Mouse (Mus musculus): ENCODE data around the gene Samd7.
"Not testable (repeated sequence)": the region's sequence is repeated elsewhere in the genome, so short reads cannot be mapped to it uniquely, and the experiment has no call there.

Samd7 gene

GRCm38 (mm10) chr3:30746006-30746405 lies at the start of gene Samd7:
TSS of gene Samd7 (plus strand) at chr3:30746293.
- DNase-seq (ENCODE audit: low spot score in 2 of 2) = no peak

GRCm38 (mm10) chr3:30696346-30696745 lies 49.7 kb upstream of the Samd7 start:
- peak; percentile 31 to 67 for DNase-seq (ENCODE audit: low spot score in 2 of 2)

GRCm38 (mm10) chr3:30697891-30698290 lies 48.2 kb upstream of the Samd7 start:
- DNase-seq (ENCODE audit: low spot score in 2 of 2) = no peak

- not testable (repeated sequence) for DNase-seq (ENCODE audit: low spot score in 2 of 2)
Observed at GRCm38 (mm10) chr3:30699711-30700505, 46.2 kb upstream of the Samd7 start, which contains the start of gene Lrrc31. TSS of gene Lrrc31 (minus strand) at chr3:30699843.

- DNase-seq (ENCODE audit: low spot score in 2 of 2) = no peak
Observed at GRCm38 (mm10) chr3:30705977-30706376, 40.1 kb upstream of the Samd7 start.

GRCm38 (mm10) chr3:30706614-30707276 lies 39.3 kb upstream of the Samd7 start:
- no peak for DNase-seq (ENCODE audit: low spot score in 2 of 2)

- DNase-seq (ENCODE audit: low spot score in 2 of 2) = no peak
Observed at GRCm38 (mm10) chr3:30710191-30710590, 35.9 kb upstream of the Samd7 start.

- DNase-seq (ENCODE audit: low spot score in 2 of 2) = no peak
Observed at GRCm38 (mm10) chr3:30713334-30713733, 32.8 kb upstream of the Samd7 start.

- DNase-seq (ENCODE audit: low spot score in 2 of 2) = no peak
Observed at GRCm38 (mm10) chr3:30718649-30719048, 27.4 kb upstream of the Samd7 start.

GRCm38 (mm10) chr3:30722036-30722435 lies 24.1 kb upstream of the Samd7 start:
- no peak for DNase-seq (ENCODE audit: low spot score in 2 of 2)

GRCm38 (mm10) chr3:30722461-30722860 lies 23.6 kb upstream of the Samd7 start:
- no peak for DNase-seq (ENCODE audit: low spot score in 2 of 2)

- no peak for DNase-seq (ENCODE audit: low spot score in 2 of 2)
Observed at GRCm38 (mm10) chr3:30723179-30723578, 22.9 kb upstream of the Samd7 start.

- no peak for DNase-seq (ENCODE audit: low spot score in 2 of 2)
Observed at GRCm38 (mm10) chr3:30724105-30724824, 21.8 kb upstream of the Samd7 start.

GRCm38 (mm10) chr3:30724848-30725465 lies 21.1 kb upstream of the Samd7 start:
- DNase-seq (ENCODE audit: low spot score in 2 of 2) = no peak

GRCm38 (mm10) chr3:30725514-30725913 lies 20.6 kb upstream of the Samd7 start:
- DNase-seq (ENCODE audit: low spot score in 2 of 2) = no peak

- DNase-seq (ENCODE audit: low spot score in 2 of 2) = no peak
Observed at GRCm38 (mm10) chr3:30727209-30727608, 18.9 kb upstream of the Samd7 start.

GRCm38 (mm10) chr3:30729046-30729445 lies 17.0 kb upstream of the Samd7 start:
- no peak for DNase-seq (ENCODE audit: low spot score in 2 of 2)

- DNase-seq (ENCODE audit: low spot score in 2 of 2) = peak; percentile 9 to 27
Observed at GRCm38 (mm10) chr3:30736809-30737208, 9.3 kb upstream of the Samd7 start.

GRCm38 (mm10) chr3:30741306-30741705 lies 4.8 kb upstream of the Samd7 start:
- DNase-seq (ENCODE audit: low spot score in 2 of 2) = no peak

- no peak for DNase-seq (ENCODE audit: low spot score in 2 of 2)
Observed at GRCm38 (mm10) chr3:30742891-30743290, 3.2 kb upstream of the Samd7 start.

- no peak for DNase-seq (ENCODE audit: low spot score in 2 of 2)
Observed at GRCm38 (mm10) chr3:30748316-30748715, 2.2 kb downstream of the Samd7 start.

GRCm38 (mm10) chr3:30754696-30755095 lies 8.6 kb downstream of the Samd7 start:
- DNase-seq (ENCODE audit: low spot score in 2 of 2) = no peak

Data from frontal cortex, postnatal 25 days (tissue).